Mouse (Mus musculus): ENCODE data around the gene Cela1. TPM values are rescaled to one million over a fixed set of nuclear protein-coding genes. Genes with fewer than 3 reads are reported as not detected.
A peak's percentile ranks its signal among the peaks of the same experiment; 100 is the strongest.

Gene Cela1
- polyA plus RNA-seq, 1 experiment from 2014 or later = 3.3 TPM

- Histone ChIP-seq H3K4me2 (ENCODE audit: low read depth, low read length) (no peak overlapping the region), H3K9ac (ENCODE audit: low read length) (no peak overlapping the region), H3K9me3 (replicated peaks; ENCODE audit: control insufficient read depth, low read length) (no peaks in the 10 kb centered on the region; the same call in 1 of the 2 replicates), H3K4me3 (ENCODE audit: low read length) (no peak overlapping the region), H3K27me3 (ENCODE audit: control insufficient read depth, insufficient read depth, low read length) (no peaks in the 10 kb centered on the region), H3K36me3 (ENCODE audit: control insufficient read depth, insufficient read depth) (no peaks in the 10 kb centered on the region), H3K4me1 (ENCODE audit: control insufficient read depth, insufficient read depth, low read length) (no peaks in the 10 kb centered on the region), H3K27ac (ENCODE audit: low read length) (no peak overlapping the region)
- no peak for ATAC-seq (replicated peaks; ENCODE audit: extremely low read depth, insufficient read depth, low FRiP score)
- WGBS = 61% methylated on average over 9 of the region's 9 CpGs
Measured at GRCm38 (mm10) chr15:100715399-100715993, 27.8 kb upstream of the Cela1 start.

GRCm38 (mm10) chr15:100714470-100714869 is 26.7 kb upstream of the Cela1 start:
- no peaks in the 10 kb centered on the region for H3K27me3 ChIP-seq (ENCODE audit: control insufficient read depth, insufficient read depth, low read length)
- ATAC-seq (replicated peaks; ENCODE audit: extremely low read depth, insufficient read depth, low FRiP score) = no peak
- no peak overlapping the region for H3K9ac ChIP-seq (ENCODE audit: low read length)
- H3K9me3 ChIP-seq (replicated peaks; ENCODE audit: control insufficient read depth, low read length) = no peaks in the 10 kb centered on the region; the same call in 1 of the 2 replicates
- no peak overlapping the region for H3K4me2 ChIP-seq (ENCODE audit: low read depth, low read length)
- H3K4me3 ChIP-seq (ENCODE audit: low read length) = no peak overlapping the region
- no peaks in the 10 kb centered on the region for H3K4me1 ChIP-seq (ENCODE audit: control insufficient read depth, insufficient read depth, low read length)
- no peaks in the 10 kb centered on the region for H3K36me3 ChIP-seq (ENCODE audit: control insufficient read depth, insufficient read depth)
- H3K27ac ChIP-seq (ENCODE audit: low read length) = no peak overlapping the region
- 84% methylated on average over 8 of the region's 8 CpGs for WGBS

- H3K9ac ChIP-seq (ENCODE audit: low read length) = no peak overlapping the region
- H3K27me3 ChIP-seq (ENCODE audit: control insufficient read depth, insufficient read depth, low read length) = no peaks in the 10 kb centered on the region
- ATAC-seq (replicated peaks; ENCODE audit: extremely low read depth, insufficient read depth, low FRiP score) = no peak
- H3K9me3 ChIP-seq (replicated peaks; ENCODE audit: control insufficient read depth, low read length) = no peaks in the 10 kb centered on the region
- no peaks in the 10 kb centered on the region for H3K36me3 ChIP-seq (ENCODE audit: control insufficient read depth, insufficient read depth)
- H3K4me1 ChIP-seq (ENCODE audit: control insufficient read depth, insufficient read depth, low read length) = no peaks in the 10 kb centered on the region
- H3K27ac ChIP-seq (ENCODE audit: low read length) = no peak overlapping the region
- no peak overlapping the region for H3K4me2 ChIP-seq (ENCODE audit: low read depth, low read length)
- WGBS = 69% methylated on average over 6 of the region's 6 CpGs
- no peak overlapping the region for H3K4me3 ChIP-seq (ENCODE audit: low read length)
Measured at GRCm38 (mm10) chr15:100710838-100711237, 23.1 kb upstream of the Cela1 start.

GRCm38 (mm10) chr15:100708433-100709078 is 20.8 kb upstream of the Cela1 start:
- Histone ChIP-seq H3K9ac (ENCODE audit: low read length) (no peak overlapping the region), H3K4me3 (ENCODE audit: low read length) (no peak overlapping the region), H3K27ac (ENCODE audit: low read length) (no peak overlapping the region), H3K9me3 (replicated peaks; ENCODE audit: control insufficient read depth, low read length) (no peaks in the 10 kb centered on the region), H3K4me1 (ENCODE audit: control insufficient read depth, insufficient read depth, low read length) (peaks cover 6% of the 10 kb centered on the region; the same call in 1 of the 2 replicates), H3K36me3 (ENCODE audit: control insufficient read depth, insufficient read depth) (no peaks in the 10 kb centered on the region), H3K4me2 (ENCODE audit: low read depth, low read length) (no peak overlapping the region), H3K27me3 (ENCODE audit: control insufficient read depth, insufficient read depth, low read length) (peaks cover 12% of the 10 kb centered on the region)
- no peak for ATAC-seq (replicated peaks; ENCODE audit: extremely low read depth, insufficient read depth, low FRiP score)
- 64% methylated on average over 8 of the region's 8 CpGs for WGBS

- Histone ChIP-seq H3K9ac (ENCODE audit: low read length) (no peak overlapping the region), H3K4me3 (ENCODE audit: low read length) (no peak overlapping the region), H3K36me3 (ENCODE audit: control insufficient read depth, insufficient read depth) (no peaks in the 10 kb centered on the region), H3K4me2 (ENCODE audit: low read depth, low read length) (no peak overlapping the region), H3K9me3 (replicated peaks; ENCODE audit: control insufficient read depth, low read length) (no peaks in the 10 kb centered on the region), H3K4me1 (ENCODE audit: control insufficient read depth, insufficient read depth, low read length) (peaks cover 6% of the 10 kb centered on the region; the same call in 1 of the 2 replicates), H3K27me3 (ENCODE audit: control insufficient read depth, insufficient read depth, low read length) (peaks cover 20% of the 10 kb centered on the region), H3K27ac (ENCODE audit: low read length) (no peak overlapping the region)
- ATAC-seq (replicated peaks; ENCODE audit: extremely low read depth, insufficient read depth, low FRiP score) = peak; percentile 69
- 43% methylated on average over 8 of the region's 8 CpGs for WGBS
Measured at GRCm38 (mm10) chr15:100706226-100706625, 18.5 kb upstream of the Cela1 start.

- Histone ChIP-seq H3K4me1 (ENCODE audit: control insufficient read depth, insufficient read depth, low read length) (peaks cover 6% of the 10 kb centered on the region; the same call in 1 of the 2 replicates), H3K4me3 (ENCODE audit: low read length) (no peak overlapping the region), H3K36me3 (ENCODE audit: control insufficient read depth, insufficient read depth) (no peaks in the 10 kb centered on the region), H3K4me2 (ENCODE audit: low read depth, low read length) (no peak overlapping the region), H3K27me3 (ENCODE audit: control insufficient read depth, insufficient read depth, low read length) (peaks cover 20% of the 10 kb centered on the region), H3K27ac (ENCODE audit: low read length) (no peak overlapping the region), H3K9ac (ENCODE audit: low read length) (no peak overlapping the region), H3K9me3 (replicated peaks; ENCODE audit: control insufficient read depth, low read length) (no peaks in the 10 kb centered on the region)
- no peak for ATAC-seq (replicated peaks; ENCODE audit: extremely low read depth, insufficient read depth, low FRiP score)
- WGBS = 78% methylated on average over 1 of the region's 1 CpGs
Measured at GRCm38 (mm10) chr15:100705376-100705775, 17.7 kb upstream of the Cela1 start.

GRCm38 (mm10) chr15:100703913-100704312 is 16.2 kb upstream of the Cela1 start:
- Histone ChIP-seq H3K27me3 (ENCODE audit: control insufficient read depth, insufficient read depth, low read length) (peaks cover 20% of the 10 kb centered on the region), H3K9ac (ENCODE audit: low read length) (no peak overlapping the region), H3K4me3 (ENCODE audit: low read length) (no peak overlapping the region), H3K4me2 (ENCODE audit: low read depth, low read length) (peak overlapping the region; percentile 11; the same call in 1 of the 2 replicates), H3K9me3 (replicated peaks; ENCODE audit: control insufficient read depth, low read length) (no peaks in the 10 kb centered on the region), H3K36me3 (ENCODE audit: control insufficient read depth, insufficient read depth) (no peaks in the 10 kb centered on the region), H3K27ac (ENCODE audit: low read length) (no peak overlapping the region), H3K4me1 (ENCODE audit: control insufficient read depth, insufficient read depth, low read length) (peaks cover 6% of the 10 kb centered on the region; the same call in 1 of the 2 replicates)
- WGBS = 11% methylated on average over 17 of the region's 17 CpGs
- ATAC-seq (replicated peaks; ENCODE audit: extremely low read depth, insufficient read depth, low FRiP score) = no peak

- Histone ChIP-seq H3K36me3 (ENCODE audit: control insufficient read depth, insufficient read depth) (no peaks in the 10 kb centered on the region), H3K4me2 (ENCODE audit: low read depth, low read length) (no peak overlapping the region), H3K9ac (ENCODE audit: low read length) (no peak overlapping the region), H3K27ac (ENCODE audit: low read length) (no peak overlapping the region), H3K4me1 (ENCODE audit: control insufficient read depth, insufficient read depth, low read length) (peaks cover 6% of the 10 kb centered on the region; the same call in 1 of the 2 replicates), H3K4me3 (ENCODE audit: low read length) (no peak overlapping the region), H3K27me3 (ENCODE audit: control insufficient read depth, insufficient read depth, low read length) (peaks cover 20% of the 10 kb centered on the region), H3K9me3 (replicated peaks; ENCODE audit: control insufficient read depth, low read length) (no peaks in the 10 kb centered on the region)
- WGBS = 66% methylated on average over 6 of the region's 6 CpGs
- no peak for ATAC-seq (replicated peaks; ENCODE audit: extremely low read depth, insufficient read depth, low FRiP score)
Measured at GRCm38 (mm10) chr15:100701856-100702255, 14.1 kb upstream of the Cela1 start.

- Histone ChIP-seq H3K27me3 (ENCODE audit: control insufficient read depth, insufficient read depth, low read length) (peaks cover 20% of the 10 kb centered on the region), H3K4me1 (ENCODE audit: control insufficient read depth, insufficient read depth, low read length) (peaks cover 6% of the 10 kb centered on the region; the same call in 1 of the 2 replicates), H3K9ac (ENCODE audit: low read length) (no peak overlapping the region), H3K9me3 (replicated peaks; ENCODE audit: control insufficient read depth, low read length) (no peaks in the 10 kb centered on the region), H3K36me3 (ENCODE audit: control insufficient read depth, insufficient read depth) (no peaks in the 10 kb centered on the region), H3K4me2 (ENCODE audit: low read depth, low read length) (no peak overlapping the region), H3K4me3 (ENCODE audit: low read length) (no peak overlapping the region), H3K27ac (ENCODE audit: low read length) (no peak overlapping the region)
- ATAC-seq (replicated peaks; ENCODE audit: extremely low read depth, insufficient read depth, low FRiP score) = no peak
- WGBS = 51% methylated on average over 10 of the region's 10 CpGs
Measured at GRCm38 (mm10) chr15:100701108-100701507, 13.4 kb upstream of the Cela1 start.
